Mouse (Mus musculus) lung, embryonic 16.5 days (tissue): ENCODE results near the gene Eomes. TPM values are rescaled to one million over a fixed set of nuclear protein-coding genes. Genes with fewer than 3 reads are reported as not detected.

ENCODE experiments used
- ATAC-seq: fragments of 200-750 bp; cut with Nextera tagmentation; 2 replicates; pipeline ENCODE4 v1.8.0; 2017; ENCODE audit warnings: low read depth, mild to moderate bottlenecking, moderate library complexity
- H3K27ac ChIP-seq: fragments of 300-500 bp; sonication (generic); 2 replicates; pipeline ENCODE4 v1.5.1; 2014; ENCODE audit warnings: mild to moderate bottlenecking, control low read depth, low read length
- H3K27me3 ChIP-seq: fragments of 300-500 bp; sonication (generic); 2 replicates; pipeline ENCODE4 v1.6.1; 2014; ENCODE audit warnings: low read depth, low read length, mixed read lengths; ENCODE audit not compliant: control insufficient read depth, insufficient read depth
- H3K36me3 ChIP-seq: fragments of 300-500 bp; sonication (generic); 2 replicates; pipeline ENCODE4 v1.6.1; 2014; ENCODE audit warnings: low read length; ENCODE audit not compliant: control insufficient read depth, insufficient read depth
- H3K4me1 ChIP-seq: fragments of 300-500 bp; sonication (generic); replicated peaks from 2 replicates; pipeline ENCODE4 v1.6.1; 2014; ENCODE audit warnings: low read length, mixed read lengths; ENCODE audit not compliant: control insufficient read depth, insufficient read depth
- H3K4me2 ChIP-seq: fragments of 300-500 bp; sonication (generic); 2 replicates; pipeline ENCODE4 v1.6.1; 2014; ENCODE audit warnings: low read depth, low read length, control low read depth
- H3K4me3 ChIP-seq: fragments of 300-500 bp; sonication (generic); 2 replicates; pipeline ENCODE4 v1.5.1; 2014; ENCODE audit warnings: mild to moderate bottlenecking, low read length, control low read depth
- H3K9ac ChIP-seq: fragments of 300-500 bp; sonication (generic); 2 replicates; pipeline ENCODE4 v1.6.1; 2014; ENCODE audit warnings: low read length, control low read depth
- H3K9me3 ChIP-seq: fragments of 300-500 bp; sonication (generic); 2 replicates; pipeline ENCODE4 v1.6.1; 2016; ENCODE audit warnings: low read length; ENCODE audit not compliant: control insufficient read depth
- WGBS: fragments of 180-500 bp; shearing (Covaris S2); extraction: QIAGEN DNeasy Blood & Tissue Kit; methylation state at CpG from one replicate; pipeline ENCODE4 v1.1.7; 2014; 5-methylcytosine and 5-hydroxymethylcytosine counted together
- polyA plus RNA-seq: library from polyadenylated mRNA; unstranded; fragments of >200 nt; fragmentation: Nextera tagmentation; extraction: Ambion mirVana; gene quantifications from 2 replicates; pipeline ENCODE4 v1.2.1, GENCODE M21; 2015

Eomes gene
- polyA plus RNA-seq, 1 experiment from 2014 or later, result not detected

GRCm38 (mm10) chr9:118507552-118507951, 29.5 kb downstream of the Eomes start:
- H3K27me3 ChIP-seq, result no peaks in the 10 kb centered on the region
- peaks cover 10% of the 10 kb centered on the region for H3K4me1 ChIP-seq
- 78% methylated on average over 6 of the region's 6 CpGs for WGBS
- H3K9ac ChIP-seq, result no peak overlapping the region
- no peak overlapping the region for H3K27ac ChIP-seq
- no peak for ATAC-seq
- H3K4me2 ChIP-seq, result peak overlapping the region; percentile 89
- H3K36me3 ChIP-seq, result no peaks in the 10 kb centered on the region
- H3K9me3 ChIP-seq, result no peaks in the 10 kb centered on the region
- peak overlapping the region; percentile 96; the same call in 1 of the 2 replicates for H3K4me3 ChIP-seq

GRCm38 (mm10) chr9:118508601-118509000, 30.6 kb downstream of the Eomes start:
- no peaks in the 10 kb centered on the region for H3K36me3 ChIP-seq
- no peaks in the 10 kb centered on the region for H3K9me3 ChIP-seq
- H3K27me3 ChIP-seq, result no peaks in the 10 kb centered on the region
- no peak overlapping the region for H3K27ac ChIP-seq
- H3K9ac ChIP-seq, result no peak overlapping the region
- H3K4me1 ChIP-seq, result peaks cover 10% of the 10 kb centered on the region
- 83% methylated on average over 7 of the region's 7 CpGs for WGBS
- H3K4me2 ChIP-seq, result no peak overlapping the region
- ATAC-seq, result no peak
- no peak overlapping the region for H3K4me3 ChIP-seq

- Histone ChIP-seq H3K27ac (no peak overlapping the region), H3K36me3 (peaks cover 10% of the 10 kb centered on the region), H3K9ac (no peak overlapping the region), H3K4me3 (no peak overlapping the region), H3K4me1 (peaks cover 7% of the 10 kb centered on the region), H3K27me3 (no peaks in the 10 kb centered on the region), H3K9me3 (no peaks in the 10 kb centered on the region), H3K4me2 (no peak overlapping the region)
- 67% methylated on average over 15 of the region's 15 CpGs for WGBS
- no peak for ATAC-seq
Observed at GRCm38 (mm10) chr9:118510941-118511690, 33.1 kb downstream of the Eomes start.

- Histone ChIP-seq H3K9ac (no peak overlapping the region), H3K4me2 (no peak overlapping the region), H3K4me3 (no peak overlapping the region), H3K9me3 (no peaks in the 10 kb centered on the region), H3K36me3 (peaks cover 10% of the 10 kb centered on the region), H3K4me1 (no peaks in the 10 kb centered on the region; the same call in 1 of the 2 replicates), H3K27ac (no peak overlapping the region), H3K27me3 (no peaks in the 10 kb centered on the region)
- 59% methylated on average over 3 of the region's 3 CpGs for WGBS
- ATAC-seq, result no peak
Observed at GRCm38 (mm10) chr9:118512681-118513233, 34.7 kb downstream of the Eomes start.

- H3K4me3 ChIP-seq, result no peak overlapping the region
- peaks cover 14% of the 10 kb centered on the region for H3K4me1 ChIP-seq
- ATAC-seq, result no peak
- H3K27me3 ChIP-seq, result no peaks in the 10 kb centered on the region
- H3K4me2 ChIP-seq, result no peak overlapping the region
- WGBS, result 85% methylated on average over 6 of the region's 6 CpGs
- H3K36me3 ChIP-seq, result peaks cover 10% of the 10 kb centered on the region
- H3K9ac ChIP-seq, result no peak overlapping the region
- no peaks in the 10 kb centered on the region for H3K9me3 ChIP-seq
- no peak overlapping the region for H3K27ac ChIP-seq
Observed at GRCm38 (mm10) chr9:118515476-118515875, 37.5 kb downstream of the Eomes start.

- Histone ChIP-seq H3K27ac (no peak overlapping the region), H3K36me3 (peaks cover 10% of the 10 kb centered on the region), H3K4me2 (no peak overlapping the region), H3K9me3 (no peaks in the 10 kb centered on the region), H3K27me3 (no peaks in the 10 kb centered on the region), H3K9ac (no peak overlapping the region), H3K4me3 (no peak overlapping the region), H3K4me1 (peaks cover 18% of the 10 kb centered on the region)
- 83% methylated on average over 3 of the region's 3 CpGs for whole genome bisulfite sequencing
- ATAC-seq, result no peak
Observed at GRCm38 (mm10) chr9:118516162-118516561, 38.1 kb downstream of the Eomes start.

GRCm38 (mm10) chr9:118517619-118518018, 39.6 kb downstream of the Eomes start:
- no peaks in the 10 kb centered on the region for H3K9me3 ChIP-seq
- H3K27ac ChIP-seq, result no peak overlapping the region
- WGBS, result 79% methylated on average over 8 of the region's 8 CpGs
- H3K27me3 ChIP-seq, result no peaks in the 10 kb centered on the region
- no peak for ATAC-seq
- no peak overlapping the region for H3K4me2 ChIP-seq
- no peak overlapping the region for H3K9ac ChIP-seq
- H3K36me3 ChIP-seq, result peaks cover 10% of the 10 kb centered on the region
- no peak overlapping the region for H3K4me3 ChIP-seq
- peaks cover 18% of the 10 kb centered on the region for H3K4me1 ChIP-seq

- no peaks in the 10 kb centered on the region for H3K9me3 ChIP-seq
- H3K27ac ChIP-seq, result peak overlapping the region; percentile 39; the same call in 1 of the 2 replicates
- H3K4me2 ChIP-seq, result no peak overlapping the region
- 62% methylated on average over 8 of the region's 8 CpGs for WGBS
- no peaks in the 10 kb centered on the region for H3K27me3 ChIP-seq
- no peak overlapping the region for H3K9ac ChIP-seq
- H3K4me3 ChIP-seq, result no peak overlapping the region
- no peak for ATAC-seq
- peaks cover 18% of the 10 kb centered on the region for H3K4me1 ChIP-seq
- peaks cover 10% of the 10 kb centered on the region for H3K36me3 ChIP-seq
Observed at GRCm38 (mm10) chr9:118519101-118519500, 41.1 kb downstream of the Eomes start.

- 26% methylated on average over 8 of the region's 8 CpGs for WGBS
- Histone ChIP-seq H3K36me3 (peaks cover 7% of the 10 kb centered on the region; the same call in 1 of the 2 replicates), H3K4me3 (no peak overlapping the region), H3K4me1 (peaks cover 18% of the 10 kb centered on the region), H3K27me3 (no peaks in the 10 kb centered on the region), H3K27ac (no peak overlapping the region), H3K9me3 (no peaks in the 10 kb centered on the region), H3K9ac (peak overlapping the region; percentile 35; the same call in 1 of the 2 replicates), H3K4me2 (0 out of 2 replicates have a peak overlapping the region, but pooled peaks have one; percentile 6)
- peak; percentile 76 for ATAC-seq
Observed at GRCm38 (mm10) chr9:118520011-118520410, 42.0 kb downstream of the Eomes start.
